In the genomic region with DNA sequence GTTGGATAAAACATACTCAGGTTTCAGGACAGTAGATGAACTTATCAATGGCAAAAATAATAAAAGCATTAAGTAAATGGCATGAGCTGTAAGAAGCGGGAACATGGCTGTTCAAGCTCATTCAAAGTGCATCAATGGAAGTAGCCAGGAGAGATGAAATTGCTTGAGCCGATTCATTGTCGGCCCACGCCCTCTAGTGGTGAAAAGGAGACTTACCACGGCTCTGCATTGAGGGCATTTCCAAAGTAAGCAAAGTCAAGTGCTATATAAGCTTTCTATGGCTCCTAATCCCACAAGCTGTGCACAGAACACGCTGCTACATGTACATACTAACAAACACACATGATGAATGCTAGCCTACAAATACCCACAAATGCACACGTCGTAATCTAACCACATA, we compare ENCODE assay signal across 8 mouse cellular contexts. TPM values are rescaled to one million over a fixed set of nuclear protein-coding genes. Genes with fewer than 3 reads are reported as not detected.
A peak's percentile ranks its signal among the peaks of the same experiment; 100 is the strongest.
DNase-seq lines count a peak whose midpoint lies in the region; ATAC-seq and TF ChIP-seq lines count a peak whose summit lies in the region.

No protein-coding gene starts in this region.

- H3K9ac ChIP-seq in kidney, embryonic 14.5 days (ENCODE audit: low read depth, low read length): no peak overlapping the region
- no peak overlapping the region for H3K9ac ChIP-seq in intestine, postnatal 0 days (ENCODE audit: low read depth, low read length)
- H3K9ac ChIP-seq in limb, embryonic 11.5 days (ENCODE audit: low read length): no peak overlapping the region

- intact Hi-C loops in gastrocnemius, adult 2 months (cut with DNase I): loop anchor here (2.0 to 10.0 kb wide), 4 partner anchors 94 to 544 kb away; no protein-coding TSS in a partner anchor

- H3K4me1 ChIP-seq in kidney, embryonic 14.5 days (ENCODE audit: control insufficient read depth, insufficient read depth, low read length): no peaks in the 10 kb centered on the region
- no peaks in the 10 kb centered on the region for H3K4me1 ChIP-seq in intestine, postnatal 0 days (replicated peaks; ENCODE audit: control insufficient read depth, insufficient read depth, low read length)
- H3K4me1 ChIP-seq in limb, embryonic 11.5 days (ENCODE audit: control insufficient read depth, insufficient read depth, low read length): no peaks in the 10 kb centered on the region

- DNase-seq in kidney, adult 11 months: peak; percentile 48
- DNase-seq in cerebellum, postnatal 14 days: peak; percentile 84 to 88
- peak; percentile 75 for DNase-seq in gastrocnemius, adult 2 months
- peak; percentile 88 for DNase-seq in limb, embryonic 11.5 days (ENCODE audit: low spot score)
- peak; percentile 78 for DNase-seq in naive thymus-derived CD4-positive, alpha-beta T cell, adult 2 months (ENCODE audit: low read depth)
- peak; percentile 50 to 55 for DNase-seq in spleen, postnatal 36 days (ENCODE audit: low spot score in 2 of 2)

- H3K4me3 ChIP-seq in kidney, embryonic 14.5 days (ENCODE audit: low read length): no peak overlapping the region
- H3K4me3 ChIP-seq in gastrocnemius, adult 2 months: no peak overlapping the region
- no peak overlapping the region for H3K4me3 ChIP-seq in intestine, postnatal 0 days (ENCODE audit: low read depth, low read length)
- no peak overlapping the region for H3K4me3 ChIP-seq in limb, embryonic 11.5 days (ENCODE audit: low read depth, low read length)

- H3K27ac ChIP-seq in kidney, embryonic 14.5 days (ENCODE audit: low read depth, low read length): no peak overlapping the region
- no peak overlapping the region for H3K27ac ChIP-seq in gastrocnemius, adult 2 months
- H3K27ac ChIP-seq in intestine, postnatal 0 days (ENCODE audit: low read depth, low read length): no peak overlapping the region
- H3K27ac ChIP-seq in limb, embryonic 11.5 days (replicated peaks; ENCODE audit: low read depth, low read length): no peak overlapping the region

- no peaks in the 10 kb centered on the region for H3K36me3 ChIP-seq in kidney, embryonic 14.5 days (ENCODE audit: control insufficient read depth, insufficient read depth, low read length)
- H3K36me3 ChIP-seq in intestine, postnatal 0 days (ENCODE audit: control insufficient read depth, insufficient read depth): no peaks in the 10 kb centered on the region
- no peaks in the 10 kb centered on the region for H3K36me3 ChIP-seq in limb, embryonic 11.5 days (ENCODE audit: control insufficient read depth, insufficient read depth, low read length)

- 14% methylated on average over 8 of the region's 8 CpGs for WGBS in kidney, embryonic 14.5 days
- 18% methylated on average over 8 of the region's 8 CpGs for WGBS in intestine, postnatal 0 days
- WGBS in limb, embryonic 11.5 days: 20% methylated on average over 8 of the region's 8 CpGs

- ATAC-seq in kidney, embryonic 14.5 days (ENCODE audit: low FRiP score, low TSS enrichment): no peak
- ATAC-seq in intestine, postnatal 0 days: no peak
- ATAC-seq in limb, embryonic 11.5 days (ENCODE audit: insufficient number of reproducible peaks, low FRiP score, low TSS enrichment, low read depth): 0 out of 2 replicates have a peak, but pooled peaks have one; percentile 26

- TF ChIP-seq CTCF in gastrocnemius, adult 2 months (IDR thresholded peaks at IDR 0.05): peak; percentile 94
- TF ChIP-seq CTCF in intestine, postnatal 0 days (IDR thresholded peaks at IDR 0.05; ENCODE audit: low read depth): peak; percentile 95

- H3K9me3 ChIP-seq in kidney, embryonic 14.5 days (ENCODE audit: control insufficient read depth, low read length): no peaks in the 10 kb centered on the region
- no peaks in the 10 kb centered on the region for H3K9me3 ChIP-seq in intestine, postnatal 0 days (ENCODE audit: control insufficient read depth)
- no peaks in the 10 kb centered on the region for H3K9me3 ChIP-seq in limb, embryonic 11.5 days (ENCODE audit: control insufficient read depth, low read length)

- H3K4me2 ChIP-seq in kidney, embryonic 14.5 days (replicated peaks; ENCODE audit: low read depth, low read length): no peak overlapping the region
- no peak overlapping the region for H3K4me2 ChIP-seq in intestine, postnatal 0 days (replicated peaks; ENCODE audit: low read depth)
- H3K4me2 ChIP-seq in limb, embryonic 11.5 days (ENCODE audit: low read depth, severe bottlenecking): no peak overlapping the region

- no peaks in the 10 kb centered on the region for H3K27me3 ChIP-seq in kidney, embryonic 14.5 days (ENCODE audit: control insufficient read depth, insufficient read depth, low read length)
- no peaks in the 10 kb centered on the region for H3K27me3 ChIP-seq in intestine, postnatal 0 days (replicated peaks; ENCODE audit: control insufficient read depth, insufficient read depth, low read length)
- H3K27me3 ChIP-seq in limb, embryonic 11.5 days (ENCODE audit: control insufficient read depth, insufficient read depth, low read length): no peaks in the 10 kb centered on the region

RNA-seq across cellular contexts. Expression of a gene that starts 53.6 kb away (rescaled TPM):
- 0.81 and 1.1 TPM in 2 replicates for polyA plus RNA-seq in kidney, embryonic 14.5 days (2014; fragmentation: Nextera tagmentation; extraction: Ambion mirVana)
- under 1 TPM; 0.15 to 0.36 TPM for total RNA-seq in gastrocnemius, adult 2 months (2021)
- 0.47 TPM in 2 replicates for polyA plus RNA-seq in intestine, postnatal 0 days (2015; fragmentation: Nextera tagmentation; extraction: Ambion mirVana)
- 1.7 and 2.1 TPM in 2 replicates for polyA plus RNA-seq in limb, embryonic 11.5 days (2014; fragmentation: Nextera tagmentation; extraction: Ambion mirVana)
